Mouse (Mus musculus) CD4-positive, CD25-positive, alpha-beta regulatory T cell, adult 9 weeks (primary cell): ENCODE measurements around the gene Xkr8. TPM values are rescaled to one million over a fixed set of nuclear protein-coding genes. Genes with fewer than 3 reads are reported as not detected.

ENCODE experiments used
- polyA plus RNA-seq: library from polyadenylated mRNA; unstranded; fragments of 100-300 nt; shearing (Covaris generic); gene quantifications from one replicate; pipeline ENCODE4 v1.2.1, GENCODE M21; 2017

Gene Xkr8
- polyA plus RNA-seq: 9.6 TPM

GRCm38 (mm10) chr4:132732148-132732684 lies at the start of gene Xkr8:
TSS of gene Xkr8 (minus strand) at chr4:132732546.

GRCm38 (mm10) chr4:132767914-132768876 lies 35.8 kb upstream of the Xkr8 start, which contains the start of gene Rpa2:
TSS of gene Rpa2 (plus strand) at chr4:132768332.

GRCm38 (mm10) chr4:132756974-132757373 lies 24.6 kb upstream of the Xkr8 start, which contains the start of gene Smpdl3b:
TSS of gene Smpdl3b (minus strand) at chr4:132757252.

Other genes starting within 250 kb of the Xkr8 start
- 9.8 TPM for gene Sesn2, start 222.0 kb downstream of the Xkr8 start, polyA plus RNA-seq
- gene Atpif1, start 198.9 kb downstream of the Xkr8 start, polyA plus RNA-seq: 231 TPM
- 253 TPM for gene Dnajc8, start 197.0 kb downstream of the Xkr8 start, polyA plus RNA-seq
- gene Ptafr, start 168.5 kb downstream of the Xkr8 start, polyA plus RNA-seq: 0.58 TPM
- gene Eya3, start 93.6 kb downstream of the Xkr8 start, polyA plus RNA-seq: 40.7 TPM
- 1.5 TPM for gene Smpdl3b, start 24.7 kb upstream of the Xkr8 start, polyA plus RNA-seq
- gene Rpa2, start 35.8 kb upstream of the Xkr8 start, polyA plus RNA-seq: 76.1 TPM
- gene Themis2, start 63.8 kb upstream of the Xkr8 start, polyA plus RNA-seq: 1.7 TPM
- 63.2 TPM for gene Ppp1r8, start 110.6 kb upstream of the Xkr8 start, polyA plus RNA-seq
- gene Stx12, start 152.0 kb upstream of the Xkr8 start, polyA plus RNA-seq: 38.0 TPM
- gene Fam76a, start 190.0 kb upstream of the Xkr8 start, polyA plus RNA-seq: 20.7 TPM
- gene Fgr, start 241.5 kb upstream of the Xkr8 start, polyA plus RNA-seq: 4.0 TPM